Mouse (Mus musculus): Measurements from ENCODE around the gene Gabrr1. TPM values are rescaled to one million over a fixed set of nuclear protein-coding genes. Genes with fewer than 3 reads are reported as not detected.

The Gabrr1 gene
- polyA plus RNA-seq, 1 experiment from 2014 or later, result not detected

GRCm38 (mm10) chr4:33146679-33147291 is 14.5 kb downstream of the Gabrr1 start:
- WGBS, result 36% methylated on average over 20 of the region's 20 CpGs
- no peak overlapping the region for H3K27ac ChIP-seq (ENCODE audit: low read length)
- no peak overlapping the region for H3K4me3 ChIP-seq (ENCODE audit: low read length)
- H3K4me1 ChIP-seq (ENCODE audit: control insufficient read depth, insufficient read depth, low read length), result no peaks in the 10 kb centered on the region
- no peak overlapping the region for H3K9ac ChIP-seq (ENCODE audit: low read depth, low read length)
- 0 out of 2 replicates have a peak, but pooled peaks cover 6% of the 10 kb centered on the region for H3K27me3 ChIP-seq (replicated peaks; ENCODE audit: control insufficient read depth, insufficient read depth, low read length)
- no peaks in the 10 kb centered on the region for H3K9me3 ChIP-seq (ENCODE audit: control insufficient read depth, low read length)
- ATAC-seq, result no peak
- no peaks in the 10 kb centered on the region for H3K36me3 ChIP-seq (ENCODE audit: control insufficient read depth, insufficient read depth, low read length)
- H3K4me2 ChIP-seq (ENCODE audit: low read depth, low read length), result peak overlapping the region; percentile 27; the same call in 1 of the 2 replicates

DNA sequence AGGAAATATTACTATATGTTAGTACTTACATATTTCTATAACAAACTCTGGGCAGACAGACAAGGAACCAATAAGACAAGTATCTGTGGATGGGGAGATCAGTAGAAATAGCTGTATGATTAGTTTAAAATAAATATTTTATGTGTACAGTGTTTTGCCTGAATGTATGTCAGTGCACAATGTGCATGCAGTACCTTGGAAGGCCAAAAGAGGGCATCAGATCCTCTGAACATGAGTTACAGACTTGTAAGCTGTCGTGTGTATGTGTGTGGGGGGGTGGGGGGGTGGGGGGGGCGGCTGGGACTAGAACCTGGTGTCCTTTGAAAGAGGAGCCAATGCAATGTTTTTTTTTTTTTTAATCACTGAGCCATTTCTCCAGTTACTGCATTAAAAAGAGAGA is 15.5 kb downstream of the Gabrr1 start:
- Histone ChIP-seq H3K27me3 (replicated peaks; ENCODE audit: control insufficient read depth, insufficient read depth, low read length) (0 out of 2 replicates have a peak, but pooled peaks cover 6% of the 10 kb centered on the region), H3K4me1 (ENCODE audit: control insufficient read depth, insufficient read depth, low read length) (no peaks in the 10 kb centered on the region), H3K4me3 (ENCODE audit: low read length) (no peak overlapping the region), H3K36me3 (ENCODE audit: control insufficient read depth, insufficient read depth, low read length) (no peaks in the 10 kb centered on the region), H3K27ac (ENCODE audit: low read length) (no peak overlapping the region), H3K9me3 (ENCODE audit: control insufficient read depth, low read length) (no peaks in the 10 kb centered on the region), H3K4me2 (ENCODE audit: low read depth, low read length) (no peak overlapping the region), H3K9ac (ENCODE audit: low read depth, low read length) (no peak overlapping the region)
- no peak for ATAC-seq
- 5% methylated on average over 2 of the region's 2 CpGs for WGBS

- Histone ChIP-seq H3K9me3 (ENCODE audit: control insufficient read depth, low read length) (no peaks in the 10 kb centered on the region), H3K4me3 (ENCODE audit: low read length) (no peak overlapping the region), H3K36me3 (ENCODE audit: control insufficient read depth, insufficient read depth, low read length) (no peaks in the 10 kb centered on the region), H3K4me2 (ENCODE audit: low read depth, low read length) (no peak overlapping the region), H3K9ac (ENCODE audit: low read depth, low read length) (no peak overlapping the region), H3K27me3 (replicated peaks; ENCODE audit: control insufficient read depth, insufficient read depth, low read length) (0 out of 2 replicates have a peak, but pooled peaks cover 6% of the 10 kb centered on the region), H3K27ac (ENCODE audit: low read length) (no peak overlapping the region), H3K4me1 (ENCODE audit: control insufficient read depth, insufficient read depth, low read length) (no peaks in the 10 kb centered on the region)
- WGBS, result 75% methylated on average over 7 of the region's 7 CpGs
- ATAC-seq, result no peak
These were observed 16.8 kb downstream of the Gabrr1 start for GRCm38 (mm10) chr4:33149150-33149549.

GRCm38 (mm10) chr4:33152087-33153038 is 20.0 kb downstream of the Gabrr1 start:
- Histone ChIP-seq H3K9me3 (ENCODE audit: control insufficient read depth, low read length) (no peaks in the 10 kb centered on the region), H3K27ac (ENCODE audit: low read length) (no peak overlapping the region), H3K4me1 (ENCODE audit: control insufficient read depth, insufficient read depth, low read length) (no peaks in the 10 kb centered on the region), H3K4me3 (ENCODE audit: low read length) (no peak overlapping the region), H3K36me3 (ENCODE audit: control insufficient read depth, insufficient read depth, low read length) (no peaks in the 10 kb centered on the region), H3K4me2 (ENCODE audit: low read depth, low read length) (no peak overlapping the region), H3K27me3 (replicated peaks; ENCODE audit: control insufficient read depth, insufficient read depth, low read length) (0 out of 2 replicates have a peak, but pooled peaks cover 1% of the 10 kb centered on the region), H3K9ac (ENCODE audit: low read depth, low read length) (no peak overlapping the region)
- WGBS, result 87% methylated on average over 26 of the region's 26 CpGs
- no peak for ATAC-seq

DNA sequence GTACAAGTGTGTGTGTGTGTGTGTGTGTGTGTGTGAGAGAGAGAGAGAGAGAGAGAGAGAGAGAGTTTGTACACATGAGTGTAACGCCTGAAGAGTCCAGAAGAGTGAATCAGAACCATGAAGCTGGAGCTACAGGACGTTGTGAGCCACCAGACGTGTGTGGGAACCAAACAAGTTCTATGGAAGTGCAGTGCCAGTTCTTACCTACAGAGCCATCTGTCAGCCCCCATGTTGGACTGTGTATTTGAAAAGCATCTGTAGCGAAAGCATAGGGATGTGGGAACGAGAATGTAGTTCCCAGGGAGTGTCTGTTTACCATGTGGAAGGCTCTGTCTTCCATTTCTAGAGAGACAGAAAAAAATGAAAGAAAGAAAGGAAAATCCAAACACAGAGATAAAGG is 51.2 kb downstream of the Gabrr1 start:
- no peaks in the 10 kb centered on the region for H3K36me3 ChIP-seq (ENCODE audit: control insufficient read depth, insufficient read depth, low read length)
- no peak overlapping the region for H3K27ac ChIP-seq (ENCODE audit: low read length)
- no peak overlapping the region for H3K9ac ChIP-seq (ENCODE audit: low read depth, low read length)
- WGBS, result 72% methylated on average over 5 of the region's 5 CpGs
- no peaks in the 10 kb centered on the region for H3K9me3 ChIP-seq (ENCODE audit: control insufficient read depth, low read length)
- H3K4me1 ChIP-seq (ENCODE audit: control insufficient read depth, insufficient read depth, low read length), result no peaks in the 10 kb centered on the region
- H3K4me2 ChIP-seq (ENCODE audit: low read depth, low read length), result no peak overlapping the region
- no peak for ATAC-seq
- H3K4me3 ChIP-seq (ENCODE audit: low read length), result no peak overlapping the region
- H3K27me3 ChIP-seq (replicated peaks; ENCODE audit: control insufficient read depth, insufficient read depth, low read length), result no peaks in the 10 kb centered on the region

DNA sequence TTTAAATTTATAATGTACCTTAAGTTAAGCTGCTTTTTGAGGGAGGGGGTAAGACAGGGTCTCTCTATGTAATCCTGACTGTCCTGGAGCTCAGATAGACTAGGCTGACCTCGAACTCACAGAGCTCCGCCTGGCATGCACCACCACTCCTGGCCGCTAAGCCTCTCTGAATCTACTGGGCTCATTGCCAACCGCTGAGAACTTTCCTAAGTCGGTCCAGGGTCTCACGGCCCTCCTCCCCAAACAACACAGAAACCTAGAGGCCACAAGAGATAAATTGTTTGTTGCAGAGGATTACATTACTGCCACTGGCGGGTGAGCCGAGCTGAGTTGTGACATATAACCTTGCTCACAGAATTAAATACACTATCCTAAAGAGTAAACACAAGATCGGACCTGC is 55.8 kb downstream of the Gabrr1 start:
- Histone ChIP-seq H3K4me2 (ENCODE audit: low read depth, low read length) (peak overlapping the region; percentile 98), H3K4me1 (ENCODE audit: control insufficient read depth, insufficient read depth, low read length) (no peaks in the 10 kb centered on the region; the same call in 1 of the 2 replicates), H3K27ac (ENCODE audit: low read length) (no peak overlapping the region), H3K36me3 (ENCODE audit: control insufficient read depth, insufficient read depth, low read length) (no peaks in the 10 kb centered on the region), H3K27me3 (replicated peaks; ENCODE audit: control insufficient read depth, insufficient read depth, low read length) (no peaks in the 10 kb centered on the region), H3K9ac (ENCODE audit: low read depth, low read length) (no peak overlapping the region; the same call in 1 of the 2 replicates), H3K9me3 (ENCODE audit: control insufficient read depth, low read length) (no peaks in the 10 kb centered on the region), H3K4me3 (ENCODE audit: low read length) (peak overlapping the region; percentile 70; the same call in 1 of the 2 replicates)
- 0 out of 2 replicates have a peak, but pooled peaks have one; percentile 40 for ATAC-seq
- whole genome bisulfite sequencing, result 17% methylated on average over 9 of the region's 9 CpGs

DNA sequence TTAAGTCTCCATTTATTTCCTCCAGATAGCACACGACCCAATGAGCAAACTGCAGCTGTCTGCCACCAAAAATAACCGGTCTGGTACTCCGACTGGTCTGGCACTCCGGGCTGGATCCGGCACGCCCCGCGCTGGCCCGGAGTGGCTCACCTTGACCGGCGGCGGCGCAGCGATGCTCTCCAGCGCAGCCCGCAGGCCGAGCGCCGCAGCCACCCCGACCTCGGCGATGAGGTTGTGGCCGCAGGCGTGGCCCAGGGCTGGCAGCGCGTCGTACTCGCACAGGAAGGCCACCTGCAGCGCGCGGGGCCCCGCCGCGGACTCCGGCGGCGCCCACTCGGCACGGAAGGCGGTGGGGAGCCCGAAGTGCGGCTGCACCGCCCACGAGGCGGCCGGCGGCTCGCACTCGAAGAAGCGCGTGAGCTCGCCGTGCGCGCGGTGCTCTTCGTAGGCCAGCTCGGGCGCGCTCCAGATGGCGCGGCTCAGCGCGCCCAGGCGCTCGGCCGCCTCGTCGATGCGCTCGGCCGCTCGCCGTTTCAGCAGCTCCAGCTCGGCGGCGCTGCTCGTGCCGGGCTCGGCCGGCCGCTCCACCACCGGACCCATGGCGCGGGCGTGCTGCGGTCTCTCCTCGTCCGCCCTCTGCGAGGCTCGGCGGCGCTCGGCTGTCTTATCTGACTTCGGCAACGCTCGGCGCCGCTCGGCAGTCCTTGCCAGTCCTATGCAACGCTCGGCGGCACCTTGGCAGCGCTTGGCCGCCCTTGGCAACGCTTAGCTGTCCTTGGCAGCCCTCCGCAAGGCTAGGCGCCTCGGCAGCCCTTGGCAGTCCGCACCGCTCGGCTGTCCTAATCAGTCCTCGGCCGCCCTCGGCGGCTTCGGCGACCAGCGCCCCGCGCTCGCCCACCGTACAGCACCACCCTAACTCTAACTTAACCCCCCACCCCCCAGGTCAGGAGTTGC is 56.7 kb downstream of the Gabrr1 start:
- Histone ChIP-seq H3K4me2 (ENCODE audit: low read depth, low read length) (peak overlapping the region; percentile 98), H3K9ac (ENCODE audit: low read depth, low read length) (peak overlapping the region; percentile 78), H3K27me3 (replicated peaks; ENCODE audit: control insufficient read depth, insufficient read depth, low read length) (no peaks in the 10 kb centered on the region), H3K4me1 (ENCODE audit: control insufficient read depth, insufficient read depth, low read length) (no peaks in the 10 kb centered on the region; the same call in 1 of the 2 replicates), H3K9me3 (ENCODE audit: control insufficient read depth, low read length) (no peaks in the 10 kb centered on the region), H3K4me3 (ENCODE audit: low read length) (peak overlapping the region; percentile 70), H3K36me3 (ENCODE audit: control insufficient read depth, insufficient read depth, low read length) (no peaks in the 10 kb centered on the region), H3K27ac (ENCODE audit: low read length) (peak overlapping the region; percentile 84)
- WGBS, result under 1% methylated on average over 123 of the region's 123 CpGs
- peak; percentile 95 for ATAC-seq

- Histone ChIP-seq H3K4me2 (ENCODE audit: low read depth, low read length) (peak within 1 kb of the TSS; percentile 98), H3K36me3 (ENCODE audit: control insufficient read depth, insufficient read depth, low read length) (no peaks in the 10 kb centered on the region), H3K9ac (ENCODE audit: low read depth, low read length) (peak within 1 kb of the TSS; percentile 78), H3K4me3 (ENCODE audit: low read length) (peak within 1 kb of the TSS; percentile 70), H3K27ac (ENCODE audit: low read length) (peak within 1 kb of the TSS; percentile 84), H3K27me3 (replicated peaks; ENCODE audit: control insufficient read depth, insufficient read depth, low read length) (no peaks in the 10 kb centered on the region), H3K9me3 (ENCODE audit: control insufficient read depth, low read length) (no peaks in the 10 kb centered on the region), H3K4me1 (ENCODE audit: control insufficient read depth, insufficient read depth, low read length) (no peaks in the 10 kb centered on the region; the same call in 1 of the 2 replicates)
- 15% methylated on average over 6 of the region's 6 CpGs for WGBS
- no peak for ATAC-seq
These were observed 57.4 kb downstream of the Gabrr1 start, which contains the start of gene Pm20d2 for GRCm38 (mm10) chr4:33189735-33190036. Gene Pm20d2, minus strand, starts transcription at chr4:33189737.

Data from intestine, embryonic 16.5 days (tissue).